Mouse (Mus musculus) G1E (cell line): Measurements from ENCODE around the gene Slc2a4. TPM values are rescaled to one million over a fixed set of nuclear protein-coding genes. Genes with fewer than 3 reads are reported as not detected.
A peak's percentile ranks its signal among the peaks of the same experiment; 100 is the strongest.

Experiments used
- ATAC-seq: 2 replicates; pipeline ENCODE4 v1.8.0; 2016; ENCODE audit warnings: mild to moderate bottlenecking; ENCODE audit not compliant: insufficient number of reproducible peaks, poor library complexity, low FRiP score, severe bottlenecking; ENCODE audit errors: extremely low read depth
- DNase-seq: peaks from one replicate; pipeline ENCODE4 v3.0.0; 2012; ENCODE audit warnings: low spot score
- H3K27me3 ChIP-seq: 2 replicates; pipeline ENCODE4 v1.6.1; 2012; ENCODE audit warnings: mild to moderate bottlenecking, low read length, inconsistent platforms; ENCODE audit not compliant: insufficient read depth
- H3K36me3 ChIP-seq: replicated peaks from 2 replicates; pipeline ENCODE3; 2012; ENCODE audit warnings: mild to moderate bottlenecking, inconsistent platforms
- H3K4me1 ChIP-seq: 2 replicates; pipeline ENCODE4 v1.6.1; 2012; ENCODE audit warnings: low read depth, low read length, inconsistent platforms, mixed read lengths; ENCODE audit not compliant: insufficient read depth
- H3K4me3 ChIP-seq: 2 replicates; pipeline ENCODE4 v1.5.1; 2012; ENCODE audit warnings: low read depth, mild to moderate bottlenecking, inconsistent platforms, low read length, moderate library complexity, mixed read lengths
- H3K9me3 ChIP-seq: replicated peaks from 2 replicates; pipeline ENCODE4 v1.6.1; 2012; ENCODE audit warnings: inconsistent platforms
- CTCF ChIP-seq: IDR thresholded peaks from 2 replicates; pipeline ENCODE4 v1.5.1; 2012; ENCODE audit warnings: low read depth, low read length, inconsistent platforms, mixed read lengths
- GATA1 ChIP-seq: IDR thresholded peaks from 2 replicates; pipeline ENCODE4 v1.6.1; 2012; ENCODE audit warnings: borderline replicate concordance, low read length, inconsistent platforms, mixed read lengths
- GATA2 ChIP-seq: IDR thresholded peaks from 2 replicates; pipeline ENCODE4 v1.6.1; 2012; ENCODE audit warnings: low read depth, low read length, inconsistent platforms, borderline replicate concordance
- POLR2AphosphoS5 ChIP-seq: IDR thresholded peaks from 2 replicates; pipeline ENCODE4 v1.6.1; 2012; ENCODE audit warnings: low read depth, low read length, inconsistent platforms; ENCODE audit not compliant: insufficient replicate concordance
- TAL1 ChIP-seq: conservative IDR thresholded peaks from 2 replicates; pipeline ENCODE4 v1.6.1; 2012; ENCODE audit warnings: low read depth, low read length, inconsistent platforms, mixed read lengths
- polyA plus RNA-seq: library from polyadenylated mRNA; stranded (reverse); fragments of >175 nt; gene quantifications from 2 replicates; pipeline ENCODE4 v1.2.3, GENCODE M21; 2012
- total RNA-seq, 2 experiments: library from RNA; stranded (forward) in 1 of 2; stranded (reverse) in 1 of 2; fragments of 200-1000 nt in 1 of 2; fragments of >200 nt in 1 of 2; fragmentation: Nextera tagmentation in 1 of 2; gene quantifications; 2 replicates each; pipeline ENCODE4 v1.2.3; 2014 to 2017

Slc2a4 gene
- total and polyA plus RNA-seq, 3 experiments: 0.16 to 10.6 (median 0.16) TPM

DNA sequence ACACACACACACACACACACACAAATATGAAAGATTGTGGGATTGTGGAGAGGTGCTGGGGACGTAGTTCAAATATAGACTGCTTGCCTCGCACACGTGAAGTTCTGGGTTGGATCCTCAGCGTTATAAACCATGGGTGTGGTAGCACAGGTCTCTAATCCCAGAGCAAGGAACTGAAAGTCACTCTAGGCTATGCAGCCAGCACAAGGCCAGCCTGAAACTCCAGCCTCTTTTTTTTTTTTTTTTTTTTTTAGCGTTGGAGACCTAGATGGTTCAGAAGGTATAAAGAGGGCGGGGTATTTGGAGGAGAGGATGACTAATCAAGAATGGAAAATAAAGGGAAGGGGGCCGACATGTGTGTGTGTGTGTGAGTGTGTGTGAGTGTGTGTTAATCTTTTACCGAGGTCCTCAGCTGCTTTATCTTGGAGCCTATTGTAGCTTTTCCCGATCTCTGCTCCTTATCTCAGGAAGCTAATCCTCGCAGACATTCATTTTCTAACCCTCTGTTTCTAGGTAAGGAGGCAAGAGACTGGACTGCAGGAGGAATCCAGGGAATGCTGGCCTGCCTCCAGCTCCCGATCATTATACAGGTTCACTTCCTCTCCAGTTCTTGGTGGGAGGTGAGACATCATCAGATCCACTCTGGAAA, 5.4 kb upstream of the Slc2a4 start:
- H3K9me3 ChIP-seq: no peaks in the 10 kb centered on the region
- H3K4me1 ChIP-seq: peaks cover 20% of the 10 kb centered on the region
- TF ChIP-seq GATA1: no peak
- no peak for TF ChIP-seq TAL1
- no peak for TF ChIP-seq POLR2AphosphoS5
- TF ChIP-seq GATA2: no peak
- no peak for TF ChIP-seq CTCF
- H3K4me3 ChIP-seq: no peak overlapping the region
- peaks cover 51% of the 10 kb centered on the region for H3K27me3 ChIP-seq
- no peak for ATAC-seq
- H3K36me3 ChIP-seq: no peaks in the 10 kb centered on the region
- DNase-seq: no peak

DNA sequence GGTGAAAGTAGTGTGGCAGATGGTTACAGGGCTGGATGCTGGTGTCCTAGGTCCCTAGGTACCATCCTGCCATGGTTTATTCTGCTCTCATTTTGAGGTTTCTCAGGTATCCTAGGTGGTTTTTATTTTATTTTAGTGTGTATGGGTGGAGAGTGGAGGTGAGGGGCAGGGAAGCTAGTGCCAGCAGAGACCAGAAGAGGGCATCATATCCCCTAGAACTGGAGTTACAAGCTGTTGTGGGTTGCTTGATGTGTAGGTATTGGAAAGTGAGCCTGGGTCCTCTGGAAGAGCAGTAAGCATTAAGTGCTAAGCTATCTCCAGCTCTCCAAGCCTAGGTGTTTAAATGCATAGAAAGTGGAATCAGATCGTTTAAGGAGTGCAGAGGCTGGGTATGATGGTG, 4.3 kb upstream of the Slc2a4 start:
- Histone ChIP-seq H3K27me3 (peaks cover 44% of the 10 kb centered on the region), H3K36me3 (no peaks in the 10 kb centered on the region), H3K4me1 (peaks cover 32% of the 10 kb centered on the region), H3K9me3 (no peaks in the 10 kb centered on the region), H3K4me3 (no peak overlapping the region)
- TF ChIP-seq POLR2AphosphoS5 (no peak), GATA2 (no peak), CTCF (no peak), TAL1 (no peak), GATA1 (no peak)
- ATAC-seq (no peak), DNase-seq (no peak)

DNA sequence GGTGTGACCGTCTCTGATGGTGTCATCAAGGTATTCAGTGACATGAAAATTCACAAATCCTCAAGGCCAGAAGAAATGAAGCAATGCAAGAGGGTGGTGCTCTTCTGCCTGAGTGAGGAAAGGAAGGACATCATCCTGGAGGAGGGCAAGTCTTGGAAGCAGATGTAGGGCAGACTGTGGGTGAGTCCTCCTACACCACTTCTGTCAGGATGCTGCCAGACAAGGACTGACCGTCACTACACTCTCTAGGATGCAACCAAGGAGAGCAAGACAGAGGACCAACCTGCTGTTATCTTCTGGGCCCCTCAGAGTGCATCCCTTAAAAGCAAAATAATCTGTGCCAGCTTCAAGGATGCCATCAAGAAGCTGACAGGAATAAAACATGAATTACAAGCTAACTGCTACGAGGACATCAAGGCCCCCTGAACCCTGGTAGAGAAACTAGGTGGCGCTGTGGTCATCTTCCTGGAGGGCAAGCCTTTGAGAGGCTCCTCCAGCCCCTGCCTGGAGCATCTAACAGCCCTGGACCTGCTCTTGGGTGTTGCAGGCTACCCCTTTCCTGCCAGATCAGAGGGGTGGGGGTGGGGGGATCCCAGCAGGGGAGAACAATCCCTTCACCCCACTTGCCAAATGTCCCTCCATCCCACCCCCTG, 2.9 kb upstream of the Slc2a4 start:
- Histone ChIP-seq H3K4me1 (peaks cover 44% of the 10 kb centered on the region), H3K4me3 (no peak overlapping the region), H3K36me3 (no peaks in the 10 kb centered on the region), H3K9me3 (no peaks in the 10 kb centered on the region), H3K27me3 (peaks cover 44% of the 10 kb centered on the region)
- TF ChIP-seq TAL1 (no peak), GATA2 (no peak), CTCF (no peak), POLR2AphosphoS5 (no peak), GATA1 (no peak)
- no peak for DNase-seq
- ATAC-seq: no peak

DNA sequence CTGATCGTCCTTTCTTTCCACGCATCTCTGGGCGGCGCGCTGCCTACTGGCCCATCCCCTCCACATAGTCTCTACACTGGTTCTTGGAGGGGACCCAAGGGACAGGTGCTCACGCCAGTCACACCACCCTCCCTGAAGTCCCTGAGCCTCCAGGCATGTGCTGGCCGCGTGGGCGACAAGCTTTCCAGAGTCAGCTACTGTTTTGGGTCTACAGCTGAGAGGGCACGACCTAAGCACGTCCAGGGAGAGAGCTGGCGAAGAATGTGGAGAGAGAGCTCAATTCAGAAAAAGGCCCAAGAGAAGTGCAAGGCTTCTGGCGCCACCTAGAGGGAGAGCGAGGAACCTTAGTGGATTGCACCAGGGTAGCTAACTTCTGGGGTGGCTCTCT, 769 bp upstream of the Slc2a4 start:
- DNase-seq: peak; percentile 74
- ATAC-seq: peak; percentile 25; the same call in 1 of the 2 replicates
- H3K4me3 ChIP-seq: peak overlapping the region; percentile 68; the same call in 1 of the 2 replicates
- H3K36me3 ChIP-seq: no peaks in the 10 kb centered on the region
- H3K27me3 ChIP-seq: peaks cover 54% of the 10 kb centered on the region
- no peaks in the 10 kb centered on the region for H3K9me3 ChIP-seq
- peaks cover 50% of the 10 kb centered on the region for H3K4me1 ChIP-seq
- TF ChIP-seq GATA2 (no peak), CTCF (peak; percentile 95)

DNA sequence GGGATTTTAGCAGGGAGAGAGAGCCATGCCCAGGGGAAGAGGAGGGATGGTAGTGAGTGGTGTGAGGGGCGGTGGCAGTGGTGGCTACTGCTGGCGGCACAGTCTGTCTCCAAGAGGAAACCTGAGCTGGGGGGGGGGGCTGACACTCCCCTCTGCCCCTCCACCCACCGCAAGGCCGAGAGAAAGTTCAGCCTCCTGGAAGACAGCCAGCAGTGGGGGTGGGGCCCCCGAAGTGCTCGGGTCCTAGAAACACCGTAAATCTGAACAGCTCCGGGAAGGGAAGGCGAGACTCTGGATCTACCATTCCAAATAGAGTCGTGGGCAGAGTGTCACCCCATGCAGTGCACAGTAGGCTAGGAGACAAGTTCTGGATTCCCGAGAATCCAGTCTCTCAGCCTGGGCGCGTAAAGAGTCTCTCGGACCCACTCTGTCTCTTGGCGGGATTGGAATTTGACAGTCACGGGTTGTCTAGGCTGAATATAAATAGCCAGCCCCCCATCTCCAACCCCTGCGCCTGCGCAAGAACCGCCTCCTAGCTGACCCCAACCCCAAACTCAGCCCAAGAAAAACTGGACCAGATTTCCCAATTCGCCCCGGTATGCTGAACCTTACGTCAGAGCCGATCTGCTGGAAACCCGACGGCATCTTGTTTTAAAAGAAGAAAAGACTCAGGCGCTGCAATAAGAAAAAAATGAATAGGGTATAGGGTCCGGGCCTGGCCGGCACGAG, 487 bp downstream of the Slc2a4 start:
- peaks cover 41% of the 10 kb centered on the region for H3K4me1 ChIP-seq
- no peaks in the 10 kb centered on the region for H3K36me3 ChIP-seq
- TF ChIP-seq GATA1: no peak
- TF ChIP-seq GATA2: no peak
- ATAC-seq: no peak
- no peaks in the 10 kb centered on the region for H3K9me3 ChIP-seq
- peak overlapping the region; percentile 68; the same call in 1 of the 2 replicates for H3K4me3 ChIP-seq
- H3K27me3 ChIP-seq: peaks cover 58% of the 10 kb centered on the region
- no peak for DNase-seq

DNA sequence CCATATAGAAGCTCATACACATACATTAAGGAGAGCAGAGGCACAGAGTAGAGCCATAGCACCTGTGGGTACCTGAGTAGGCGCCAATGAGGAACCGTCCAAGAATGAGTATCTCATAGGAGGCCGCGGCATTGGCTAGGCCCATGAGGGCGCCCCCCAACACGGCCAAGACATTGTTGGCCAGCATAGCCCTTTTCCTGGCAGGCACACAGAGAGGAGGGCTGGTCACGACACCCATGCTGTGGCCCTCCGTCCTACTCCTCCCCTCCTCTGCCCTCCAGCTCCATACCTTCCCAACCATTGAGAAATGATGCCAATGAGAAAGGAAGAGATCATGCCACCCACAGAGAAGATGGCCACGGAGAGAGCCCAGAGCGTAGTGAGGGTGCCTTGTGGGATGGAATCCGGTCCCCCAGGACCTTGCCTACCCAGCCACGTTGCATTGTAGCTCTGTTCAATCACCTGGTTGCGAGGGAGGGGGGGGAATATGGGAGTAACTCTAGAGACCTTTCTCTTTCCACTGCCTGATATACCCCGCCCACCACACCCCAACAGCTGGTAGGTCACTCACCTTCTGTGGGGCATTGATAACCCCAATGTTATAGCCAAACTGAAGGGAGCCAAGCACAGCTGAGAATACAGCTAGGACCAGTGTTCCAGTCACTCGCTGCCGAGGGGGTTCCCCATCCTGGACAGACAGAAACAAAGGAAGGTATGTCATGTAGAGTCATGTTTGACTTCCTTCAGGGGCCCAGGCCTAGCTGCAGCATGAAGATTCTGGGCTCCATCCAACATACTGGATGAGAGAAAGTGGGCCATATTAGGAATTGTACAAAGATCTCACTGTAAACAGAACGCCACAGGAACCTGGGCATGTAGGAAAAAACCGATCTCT, 1.7 kb downstream of the Slc2a4 start:
- ATAC-seq (no peak), DNase-seq (no peak)
- H3K4me1 ChIP-seq: peaks cover 41% of the 10 kb centered on the region

More for the DNA sequence above, 1.7 kb downstream of the Slc2a4 start:
- TF ChIP-seq GATA2 (no peak), CTCF (no peak), POLR2AphosphoS5 (no peak), TAL1 (no peak), GATA1 (no peak)
- H3K27me3 ChIP-seq: peaks cover 56% of the 10 kb centered on the region
- H3K4me3 ChIP-seq: 0 out of 2 replicates have a peak overlapping the region, but pooled peaks have one; percentile 20
- H3K36me3 ChIP-seq: no peaks in the 10 kb centered on the region
- no peaks in the 10 kb centered on the region for H3K9me3 ChIP-seq
